Mouse (Mus musculus) spleen, adult 12 weeks (tissue): Measurements from ENCODE around the gene Dpy19l3.
A peak's percentile ranks its signal among the peaks of the same experiment; 100 is the strongest.

Source experiments
- DNase-seq: peaks from one replicate; pipeline ENCODE4 v3.0.0; 2022; ENCODE audit warnings: low spot score

Gene Dpy19l3

GRCm38 (mm10) chr7:35687229-35687628 is 67.0 kb downstream of the Dpy19l3 start:
- no peak for DNase-seq

GRCm38 (mm10) chr7:35686756-35687155 is 67.5 kb downstream of the Dpy19l3 start:
- peak; percentile 10 for DNase-seq

GRCm38 (mm10) chr7:35686216-35686615 is 68.0 kb downstream of the Dpy19l3 start:
- DNase-seq = no peak

GRCm38 (mm10) chr7:35683409-35684122 is 70.7 kb downstream of the Dpy19l3 start:
- no peak for DNase-seq

- no peak for DNase-seq
Observed at GRCm38 (mm10) chr7:35681559-35681958, 72.7 kb downstream of the Dpy19l3 start.

- DNase-seq = no peak
Observed at GRCm38 (mm10) chr7:35678976-35679375, 75.3 kb downstream of the Dpy19l3 start.

- DNase-seq = no peak
Observed at GRCm38 (mm10) chr7:35668066-35669041, 85.9 kb downstream of the Dpy19l3 start.

- no peak for DNase-seq
Observed at GRCm38 (mm10) chr7:35663790-35664376, 90.4 kb downstream of the Dpy19l3 start.

GRCm38 (mm10) chr7:35659173-35659572 is 95.1 kb downstream of the Dpy19l3 start:
- DNase-seq = peak; percentile 11

GRCm38 (mm10) chr7:35657829-35658228 is 96.4 kb downstream of the Dpy19l3 start:
- no peak for DNase-seq

GRCm38 (mm10) chr7:35651583-35652270 is 102.5 kb downstream of the Dpy19l3 start:
- DNase-seq = no peak

- no peak for DNase-seq
Observed at GRCm38 (mm10) chr7:35650716-35651410, 103.4 kb downstream of the Dpy19l3 start.

- peak; percentile 35 for DNase-seq
Observed at GRCm38 (mm10) chr7:35649071-35649470, 105.2 kb downstream of the Dpy19l3 start.

- no peak for DNase-seq
Observed at GRCm38 (mm10) chr7:35648239-35649069, 105.8 kb downstream of the Dpy19l3 start.

- peak; percentile 90 for DNase-seq
Observed at GRCm38 (mm10) chr7:35647101-35647698, 107.1 kb downstream of the Dpy19l3 start, which contains the start of gene Pdcd5. Gene Pdcd5 (minus strand): TSS chr7:35647521.

GRCm38 (mm10) chr7:35646317-35647081 is 107.8 kb downstream of the Dpy19l3 start:
- DNase-seq = no peak

GRCm38 (mm10) chr7:35640072-35640471 is 114.2 kb downstream of the Dpy19l3 start:
- no peak for DNase-seq

GRCm38 (mm10) chr7:35636874-35637273 is 117.4 kb downstream of the Dpy19l3 start:
- DNase-seq = no peak

- no peak for DNase-seq
Observed at GRCm38 (mm10) chr7:35636229-35636628, 118.0 kb downstream of the Dpy19l3 start.
